Mouse (Mus musculus): ENCODE data around the gene Smyd4. TPM values are rescaled to one million over a fixed set of nuclear protein-coding genes. Genes with fewer than 3 reads are reported as not detected.
A peak's percentile ranks its signal among the peaks of the same experiment; 100 is the strongest.

The Smyd4 gene
- 12.4 and 13.4 TPM in 2 replicates for polyA plus RNA-seq (2012; ENCODE audit: insufficient read depth, insufficient read length, missing spikeins)

- H3K4me1 ChIP-seq (ENCODE audit: control insufficient read depth, insufficient read depth, insufficient read length, low read length), result no peaks in the 10 kb centered on the region
- H3K4me3 ChIP-seq (ENCODE audit: insufficient read depth, low read depth, low read length), result peak within 1 kb of the TSS; percentile 78
- peak within 1 kb of the TSS; percentile 62 for H3K27ac ChIP-seq (replicated peaks; ENCODE audit: low read depth, low read length)
These were observed at the start of gene Smyd4, which contains the start of gene Rpa1 for GRCm38 (mm10) chr11:75348199-75348889. Smyd4 (plus strand) TSS chr11:75348433. Rpa1 (minus strand) TSS chr11:75348324.

GRCm38 (mm10) chr11:75298491-75298890, 49.7 kb upstream of the Smyd4 start:
- Histone ChIP-seq H3K4me3 (ENCODE audit: insufficient read depth, low read depth, low read length) (no peak overlapping the region), H3K27ac (replicated peaks; ENCODE audit: low read depth, low read length) (no peak overlapping the region), H3K4me1 (ENCODE audit: control insufficient read depth, insufficient read depth, insufficient read length, low read length) (no peaks in the 10 kb centered on the region)

- H3K27ac ChIP-seq (replicated peaks; ENCODE audit: low read depth, low read length), result no peak overlapping the region
- no peak overlapping the region for H3K4me3 ChIP-seq (ENCODE audit: insufficient read depth, low read depth, low read length)
- H3K4me1 ChIP-seq (ENCODE audit: control insufficient read depth, insufficient read depth, insufficient read length, low read length), result no peaks in the 10 kb centered on the region
These were observed 48.4 kb upstream of the Smyd4 start for GRCm38 (mm10) chr11:75299786-75300185.

- Histone ChIP-seq H3K4me3 (ENCODE audit: insufficient read depth, low read depth, low read length) (no peak overlapping the region), H3K4me1 (ENCODE audit: control insufficient read depth, insufficient read depth, insufficient read length, low read length) (no peaks in the 10 kb centered on the region), H3K27ac (replicated peaks; ENCODE audit: low read depth, low read length) (no peak overlapping the region)
These were observed 47.3 kb upstream of the Smyd4 start for GRCm38 (mm10) chr11:75300954-75301353.

GRCm38 (mm10) chr11:75304797-75305196, 43.4 kb upstream of the Smyd4 start:
- H3K4me3 ChIP-seq (ENCODE audit: insufficient read depth, low read depth, low read length), result no peak overlapping the region

GRCm38 (mm10) chr11:75308650-75309049, 39.6 kb upstream of the Smyd4 start:
- no peak overlapping the region for H3K27ac ChIP-seq (replicated peaks; ENCODE audit: low read depth, low read length)

More at GRCm38 (mm10) chr11:75304797-75305196, 43.4 kb upstream of the Smyd4 start:
- Histone ChIP-seq H3K4me1 (ENCODE audit: control insufficient read depth, insufficient read depth, insufficient read length, low read length) (no peaks in the 10 kb centered on the region), H3K27ac (replicated peaks; ENCODE audit: low read depth, low read length) (no peak overlapping the region)

GRCm38 (mm10) chr11:75310813-75311212, 37.4 kb upstream of the Smyd4 start:
- H3K4me1 ChIP-seq (ENCODE audit: control insufficient read depth, insufficient read depth, insufficient read length, low read length), result no peaks in the 10 kb centered on the region

More at GRCm38 (mm10) chr11:75308650-75309049, 39.6 kb upstream of the Smyd4 start:
- H3K4me1 ChIP-seq (ENCODE audit: control insufficient read depth, insufficient read depth, insufficient read length, low read length), result no peaks in the 10 kb centered on the region
- no peak overlapping the region for H3K4me3 ChIP-seq (ENCODE audit: insufficient read depth, low read depth, low read length)

GRCm38 (mm10) chr11:75311751-75312150, 36.5 kb upstream of the Smyd4 start:
- Histone ChIP-seq H3K4me1 (ENCODE audit: control insufficient read depth, insufficient read depth, insufficient read length, low read length) (no peaks in the 10 kb centered on the region), H3K4me3 (ENCODE audit: insufficient read depth, low read depth, low read length) (no peak overlapping the region), H3K27ac (replicated peaks; ENCODE audit: low read depth, low read length) (no peak overlapping the region)

More at GRCm38 (mm10) chr11:75310813-75311212, 37.4 kb upstream of the Smyd4 start:
- Histone ChIP-seq H3K27ac (replicated peaks; ENCODE audit: low read depth, low read length) (no peak overlapping the region), H3K4me3 (ENCODE audit: insufficient read depth, low read depth, low read length) (no peak overlapping the region)

- Histone ChIP-seq H3K27ac (replicated peaks; ENCODE audit: low read depth, low read length) (no peak overlapping the region), H3K4me1 (ENCODE audit: control insufficient read depth, insufficient read depth, insufficient read length, low read length) (no peaks in the 10 kb centered on the region), H3K4me3 (ENCODE audit: insufficient read depth, low read depth, low read length) (no peak overlapping the region)
These were observed 34.4 kb upstream of the Smyd4 start for GRCm38 (mm10) chr11:75313834-75314233.

- no peak overlapping the region for H3K27ac ChIP-seq (replicated peaks; ENCODE audit: low read depth, low read length)
- H3K4me1 ChIP-seq (ENCODE audit: control insufficient read depth, insufficient read depth, insufficient read length, low read length), result no peaks in the 10 kb centered on the region
- H3K4me3 ChIP-seq (ENCODE audit: insufficient read depth, low read depth, low read length), result no peak overlapping the region
These were observed 29.6 kb upstream of the Smyd4 start for GRCm38 (mm10) chr11:75318351-75319221.

- no peak overlapping the region for H3K27ac ChIP-seq (replicated peaks; ENCODE audit: low read depth, low read length)
- H3K4me1 ChIP-seq (ENCODE audit: control insufficient read depth, insufficient read depth, insufficient read length, low read length), result no peaks in the 10 kb centered on the region
- H3K4me3 ChIP-seq (ENCODE audit: insufficient read depth, low read depth, low read length), result no peak overlapping the region
These were observed 29.0 kb upstream of the Smyd4 start for GRCm38 (mm10) chr11:75319246-75319645.

GRCm38 (mm10) chr11:75323326-75323737, 24.9 kb upstream of the Smyd4 start:
- Histone ChIP-seq H3K27ac (replicated peaks; ENCODE audit: low read depth, low read length) (no peak overlapping the region), H3K4me3 (ENCODE audit: insufficient read depth, low read depth, low read length) (no peak overlapping the region), H3K4me1 (ENCODE audit: control insufficient read depth, insufficient read depth, insufficient read length, low read length) (no peaks in the 10 kb centered on the region)

GRCm38 (mm10) chr11:75324433-75324832, 23.8 kb upstream of the Smyd4 start:
- Histone ChIP-seq H3K27ac (replicated peaks; ENCODE audit: low read depth, low read length) (no peak overlapping the region), H3K4me3 (ENCODE audit: insufficient read depth, low read depth, low read length) (no peak overlapping the region), H3K4me1 (ENCODE audit: control insufficient read depth, insufficient read depth, insufficient read length, low read length) (no peaks in the 10 kb centered on the region)

GRCm38 (mm10) chr11:75325116-75325968, 22.9 kb upstream of the Smyd4 start:
- H3K27ac ChIP-seq (replicated peaks; ENCODE audit: low read depth, low read length), result no peak overlapping the region

GRCm38 (mm10) chr11:75325969-75326311, 22.3 kb upstream of the Smyd4 start:
- no peak overlapping the region for H3K27ac ChIP-seq (replicated peaks; ENCODE audit: low read depth, low read length)
- H3K4me1 ChIP-seq (ENCODE audit: control insufficient read depth, insufficient read depth, insufficient read length, low read length), result no peaks in the 10 kb centered on the region
- H3K4me3 ChIP-seq (ENCODE audit: insufficient read depth, low read depth, low read length), result no peak overlapping the region

More at GRCm38 (mm10) chr11:75325116-75325968, 22.9 kb upstream of the Smyd4 start:
- no peak overlapping the region for H3K4me3 ChIP-seq (ENCODE audit: insufficient read depth, low read depth, low read length)
- no peaks in the 10 kb centered on the region for H3K4me1 ChIP-seq (ENCODE audit: control insufficient read depth, insufficient read depth, insufficient read length, low read length)

All from brown adipose tissue, adult 24 weeks (tissue).